Mouse (Mus musculus): ENCODE measurements around the gene Fbln5. TPM values are rescaled to one million over a fixed set of nuclear protein-coding genes. Genes with fewer than 3 reads are reported as not detected.

Fbln5 gene
- total and polyA plus RNA-seq, 2 experiments: 3.6 to 4.8 TPM

DNA sequence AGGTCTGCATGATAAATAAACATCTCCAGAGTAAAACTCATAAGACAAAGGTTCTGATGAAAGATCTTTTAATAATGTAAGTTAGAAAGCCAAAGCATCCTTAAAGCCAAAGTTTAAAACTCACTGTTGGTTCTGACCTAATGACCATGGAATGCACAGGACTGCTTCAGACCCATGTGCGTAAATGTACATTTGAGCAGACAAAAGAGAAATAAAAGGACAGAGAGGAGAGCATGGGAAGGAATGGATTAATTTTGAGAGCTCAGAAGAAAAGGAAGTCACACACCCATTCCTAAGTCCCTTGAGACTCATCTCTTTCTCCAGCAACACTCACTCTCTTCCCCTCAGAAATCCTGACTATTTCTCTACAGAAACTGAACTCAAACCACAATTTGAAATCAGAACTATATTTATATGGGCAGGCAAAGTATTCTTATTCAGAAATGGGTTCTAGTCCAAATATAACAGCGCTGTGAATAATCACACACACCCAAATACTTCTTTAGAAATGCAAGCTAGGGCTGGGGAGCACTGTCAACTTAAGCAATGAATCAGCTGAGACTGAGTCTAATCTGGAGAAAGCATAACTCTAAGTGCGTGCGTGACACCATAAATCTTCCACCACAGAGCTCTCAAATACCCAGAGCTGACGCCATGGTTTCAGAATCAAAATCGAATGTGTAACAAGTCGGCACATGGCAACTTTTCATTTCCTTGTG is 33.1 kb upstream of the Fbln5 start:
- no peaks in the 10 kb centered on the region for H3K27me3 ChIP-seq (ENCODE audit: control insufficient read depth, insufficient read depth, low read length)
- WGBS: 92% methylated on average over 7 of the region's 7 CpGs
- no peak for DNase-seq (ENCODE audit: extremely low read depth, low read depth, low spot score)

DNA sequence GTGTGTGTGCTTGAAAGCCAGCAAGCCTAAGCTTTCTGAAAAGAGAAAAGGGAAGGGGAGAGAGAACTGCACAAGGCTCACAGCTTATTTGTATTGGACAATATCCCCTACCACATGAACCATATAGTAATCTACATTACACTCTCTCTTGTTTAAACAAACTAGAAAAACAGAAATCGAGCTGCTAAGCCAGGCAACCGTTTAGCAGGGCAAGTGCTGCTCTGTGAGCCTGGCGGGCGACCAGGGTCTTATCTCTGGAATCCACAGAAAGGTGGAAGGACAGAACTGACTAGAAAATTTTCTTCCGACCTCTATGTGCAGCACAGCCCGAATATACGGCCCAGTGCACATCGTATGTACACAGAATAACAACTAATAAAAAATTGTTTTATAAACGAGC is 32.5 kb upstream of the Fbln5 start:
- no peaks in the 10 kb centered on the region for H3K27me3 ChIP-seq (ENCODE audit: control insufficient read depth, insufficient read depth, low read length)
- no peaks in the 10 kb centered on the region for H3K4me1 ChIP-seq (ENCODE audit: control insufficient read depth, insufficient read depth, low read length)
- H3K27ac ChIP-seq (replicated peaks; ENCODE audit: insufficient read depth, low read depth, low read length): no peak overlapping the region
- no peak overlapping the region for H3K4me3 ChIP-seq (ENCODE audit: insufficient read depth, low read depth, low read length)
- no peak for TF ChIP-seq CTCF (IDR thresholded peaks at IDR 0.05; ENCODE audit: low read depth, low read length)
- TF ChIP-seq POLR2A (IDR thresholded peaks at IDR 0.05; ENCODE audit: extremely low read depth, insufficient read depth, low read length): no peak
- WGBS: 75% methylated on average over 9 of the region's 9 CpGs
- no peaks in the 10 kb centered on the region; the same call in 1 of the 2 replicates for H3K79me2 ChIP-seq (ENCODE audit: control insufficient read depth, insufficient read depth, low read length)
- no peak for DNase-seq (ENCODE audit: extremely low read depth, low read depth, low spot score)
- peaks cover 17% of the 10 kb centered on the region for H3K36me3 ChIP-seq (ENCODE audit: control insufficient read depth, insufficient read depth, low read length)
- no peak overlapping the region for H3K9ac ChIP-seq (ENCODE audit: low read depth, low read length)

More for the DNA sequence above, 33.1 kb upstream of the Fbln5 start:
- Histone ChIP-seq H3K79me2 (ENCODE audit: control insufficient read depth, insufficient read depth, low read length) (no peaks in the 10 kb centered on the region; the same call in 1 of the 2 replicates), H3K27ac (replicated peaks; ENCODE audit: insufficient read depth, low read depth, low read length) (no peak overlapping the region), H3K9ac (ENCODE audit: low read depth, low read length) (no peak overlapping the region), H3K36me3 (ENCODE audit: control insufficient read depth, insufficient read depth, low read length) (peaks cover 12% of the 10 kb centered on the region), H3K4me3 (ENCODE audit: insufficient read depth, low read depth, low read length) (no peak overlapping the region), H3K4me1 (ENCODE audit: control insufficient read depth, insufficient read depth, low read length) (no peaks in the 10 kb centered on the region)
- no peak for TF ChIP-seq CTCF (IDR thresholded peaks at IDR 0.05; ENCODE audit: low read depth, low read length)
- TF ChIP-seq POLR2A (IDR thresholded peaks at IDR 0.05; ENCODE audit: extremely low read depth, insufficient read depth, low read length): no peak

DNA sequence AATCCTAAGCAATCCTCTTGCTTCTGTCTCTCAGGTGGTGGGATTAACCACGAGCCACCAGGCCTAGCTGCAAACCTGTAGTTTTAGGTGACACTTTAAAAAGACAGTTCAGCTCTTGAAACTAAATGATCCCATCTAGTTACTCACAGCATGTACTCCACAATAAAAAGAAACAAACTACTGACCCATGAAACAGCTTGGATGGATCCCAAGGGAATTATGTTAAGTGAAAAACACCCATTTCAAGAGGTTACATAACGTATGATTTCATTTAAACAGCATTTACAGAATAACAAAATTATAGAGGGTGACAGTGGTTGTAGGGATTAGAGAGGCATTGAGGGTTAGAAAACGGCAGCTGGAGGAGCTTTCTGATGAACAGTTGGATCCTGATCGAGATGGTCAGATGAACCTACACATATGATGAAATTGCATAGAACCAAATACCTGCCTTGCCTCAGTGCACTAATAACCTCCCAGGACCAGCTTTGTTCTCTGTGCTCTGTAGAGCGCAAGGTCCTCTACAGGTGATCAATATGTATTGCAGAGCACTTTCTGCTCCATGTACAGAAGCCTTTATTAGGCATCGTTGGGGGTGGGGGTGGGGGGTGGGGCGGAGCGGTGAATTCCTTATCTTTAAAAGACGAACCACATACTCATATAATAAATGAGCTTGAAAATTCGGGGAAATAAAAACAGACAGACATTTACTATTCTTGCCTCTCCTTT is 17.9 kb upstream of the Fbln5 start:
- WGBS: 89% methylated on average over 10 of the region's 10 CpGs
- TF ChIP-seq CTCF (IDR thresholded peaks at IDR 0.05; ENCODE audit: low read depth, low read length) (no peak), POLR2A (IDR thresholded peaks at IDR 0.05; ENCODE audit: extremely low read depth, insufficient read depth, low read length) (no peak)

DNA sequence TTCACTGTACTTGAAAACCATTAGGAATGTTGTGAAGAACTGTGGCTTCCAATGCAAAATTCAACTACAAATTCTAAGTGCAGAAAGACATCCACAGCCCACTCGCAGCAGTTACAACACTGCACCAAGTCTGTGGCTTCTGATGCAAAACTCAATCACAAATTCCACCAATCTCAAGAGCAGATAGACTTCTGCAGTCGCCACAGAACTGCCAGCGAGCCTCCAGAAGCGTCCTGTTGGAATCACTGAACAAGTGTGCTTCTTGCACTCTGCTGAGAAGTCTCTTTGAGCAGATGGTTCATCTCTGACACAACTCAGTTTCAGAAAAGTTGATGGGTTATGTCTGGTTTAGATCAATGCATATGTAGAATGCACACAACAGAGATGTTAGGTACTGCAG is 15.9 kb upstream of the Fbln5 start:
- no peak for DNase-seq (ENCODE audit: extremely low read depth, low read depth, low spot score)
- TF ChIP-seq POLR2A (IDR thresholded peaks at IDR 0.05; ENCODE audit: extremely low read depth, insufficient read depth, low read length): no peak
- TF ChIP-seq CTCF (IDR thresholded peaks at IDR 0.05; ENCODE audit: low read depth, low read length): no peak
- H3K4me3 ChIP-seq (ENCODE audit: insufficient read depth, low read depth, low read length): no peak overlapping the region
- no peaks in the 10 kb centered on the region for H3K79me2 ChIP-seq (ENCODE audit: control insufficient read depth, insufficient read depth, low read length)
- no peaks in the 10 kb centered on the region for H3K27me3 ChIP-seq (ENCODE audit: control insufficient read depth, insufficient read depth, low read length)
- no peaks in the 10 kb centered on the region for H3K4me1 ChIP-seq (ENCODE audit: control insufficient read depth, insufficient read depth, low read length)
- H3K9ac ChIP-seq (ENCODE audit: low read depth, low read length): no peak overlapping the region
- no peak overlapping the region for H3K27ac ChIP-seq (replicated peaks; ENCODE audit: insufficient read depth, low read depth, low read length)
- H3K36me3 ChIP-seq (ENCODE audit: control insufficient read depth, insufficient read depth, low read length): peaks cover 33% of the 10 kb centered on the region
- WGBS: 96% methylated on average over 4 of the region's 4 CpGs

More for the DNA sequence above, 17.9 kb upstream of the Fbln5 start:
- no peak for DNase-seq (ENCODE audit: extremely low read depth, low read depth, low spot score)
- no peak overlapping the region for H3K9ac ChIP-seq (ENCODE audit: low read depth, low read length)
- H3K36me3 ChIP-seq (ENCODE audit: control insufficient read depth, insufficient read depth, low read length): peaks cover 33% of the 10 kb centered on the region
- no peaks in the 10 kb centered on the region for H3K4me1 ChIP-seq (ENCODE audit: control insufficient read depth, insufficient read depth, low read length)
- H3K27ac ChIP-seq (replicated peaks; ENCODE audit: insufficient read depth, low read depth, low read length): no peak overlapping the region
- no peak overlapping the region for H3K4me3 ChIP-seq (ENCODE audit: insufficient read depth, low read depth, low read length)
- no peaks in the 10 kb centered on the region for H3K27me3 ChIP-seq (ENCODE audit: control insufficient read depth, insufficient read depth, low read length)
- H3K79me2 ChIP-seq (ENCODE audit: control insufficient read depth, insufficient read depth, low read length): no peaks in the 10 kb centered on the region

DNA sequence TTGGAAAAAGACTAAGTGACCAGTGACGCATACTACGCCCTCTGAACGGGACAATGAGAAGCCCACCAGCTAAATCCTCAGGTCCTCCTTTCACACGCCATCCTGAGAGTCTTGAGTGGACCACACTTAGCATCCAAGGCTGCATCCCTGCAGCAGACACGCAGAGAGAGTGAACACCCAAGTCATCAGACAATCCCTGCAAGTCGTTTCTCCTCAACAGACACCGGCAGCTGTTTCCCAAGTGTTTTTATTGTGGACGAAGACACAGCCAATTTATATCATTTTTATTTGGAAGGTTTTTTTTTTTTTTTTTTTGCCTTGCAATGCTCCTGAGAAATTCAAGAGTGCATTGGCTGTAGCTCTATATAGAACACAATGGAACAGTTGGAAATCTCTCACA is 14.9 kb upstream of the Fbln5 start:
- Histone ChIP-seq H3K4me3 (ENCODE audit: insufficient read depth, low read depth, low read length) (no peak overlapping the region), H3K27ac (replicated peaks; ENCODE audit: insufficient read depth, low read depth, low read length) (no peak overlapping the region), H3K9ac (ENCODE audit: low read depth, low read length) (no peak overlapping the region), H3K27me3 (ENCODE audit: control insufficient read depth, insufficient read depth, low read length) (no peaks in the 10 kb centered on the region), H3K36me3 (ENCODE audit: control insufficient read depth, insufficient read depth, low read length) (peaks cover 31% of the 10 kb centered on the region), H3K4me1 (ENCODE audit: control insufficient read depth, insufficient read depth, low read length) (no peaks in the 10 kb centered on the region), H3K79me2 (ENCODE audit: control insufficient read depth, insufficient read depth, low read length) (no peaks in the 10 kb centered on the region)
- TF ChIP-seq POLR2A (IDR thresholded peaks at IDR 0.05; ENCODE audit: extremely low read depth, insufficient read depth, low read length): no peak
- TF ChIP-seq CTCF (IDR thresholded peaks at IDR 0.05; ENCODE audit: low read depth, low read length): no peak
- 95% methylated on average over 8 of the region's 8 CpGs for WGBS
- no peak for DNase-seq (ENCODE audit: extremely low read depth, low read depth, low spot score)

DNA sequence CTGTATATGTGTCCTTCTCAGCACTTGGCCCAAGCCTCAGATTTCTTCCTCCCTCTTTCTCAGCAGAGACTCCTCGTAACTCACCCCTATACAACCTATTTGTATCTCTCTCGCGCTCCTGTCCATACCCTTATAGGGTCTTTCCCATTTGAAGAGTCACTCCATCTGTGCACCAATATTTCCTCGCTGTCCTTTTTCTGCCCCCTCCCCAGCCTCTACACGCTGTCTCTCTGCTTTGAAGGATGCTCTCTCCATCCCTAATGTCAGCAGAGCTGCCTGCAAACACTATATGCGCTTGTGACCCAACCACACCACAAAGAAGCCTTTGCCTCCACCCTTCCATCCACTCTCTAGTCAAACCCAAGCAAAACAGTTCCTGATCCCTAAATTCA is 14.3 kb upstream of the Fbln5 start:
- no peak for DNase-seq (ENCODE audit: extremely low read depth, low read depth, low spot score)
- 97% methylated on average over 6 of the region's 6 CpGs for WGBS
- TF ChIP-seq POLR2A (IDR thresholded peaks at IDR 0.05; ENCODE audit: extremely low read depth, insufficient read depth, low read length) (no peak), CTCF (IDR thresholded peaks at IDR 0.05; ENCODE audit: low read depth, low read length) (no peak)
- peaks cover 28% of the 10 kb centered on the region for H3K36me3 ChIP-seq (ENCODE audit: control insufficient read depth, insufficient read depth, low read length)
- no peak overlapping the region for H3K9ac ChIP-seq (ENCODE audit: low read depth, low read length)
- H3K79me2 ChIP-seq (ENCODE audit: control insufficient read depth, insufficient read depth, low read length): no peaks in the 10 kb centered on the region
- H3K27me3 ChIP-seq (ENCODE audit: control insufficient read depth, insufficient read depth, low read length): no peaks in the 10 kb centered on the region
- H3K27ac ChIP-seq (replicated peaks; ENCODE audit: insufficient read depth, low read depth, low read length): no peak overlapping the region
- no peaks in the 10 kb centered on the region for H3K4me1 ChIP-seq (ENCODE audit: control insufficient read depth, insufficient read depth, low read length)
- H3K4me3 ChIP-seq (ENCODE audit: insufficient read depth, low read depth, low read length): no peak overlapping the region
